Mouse (Mus musculus): ENCODE measurements around the gene Tgfbr3l. TPM values are rescaled to one million over a fixed set of nuclear protein-coding genes. Genes with fewer than 3 reads are reported as not detected.
A peak's percentile ranks its signal among the peaks of the same experiment; 100 is the strongest.

Tgfbr3l gene
- 3.1 and 4.6 TPM in 2 replicates for polyA plus RNA-seq (2016; fragmentation: Nextera tagmentation; extraction: Ambion mirVana)

DNA sequence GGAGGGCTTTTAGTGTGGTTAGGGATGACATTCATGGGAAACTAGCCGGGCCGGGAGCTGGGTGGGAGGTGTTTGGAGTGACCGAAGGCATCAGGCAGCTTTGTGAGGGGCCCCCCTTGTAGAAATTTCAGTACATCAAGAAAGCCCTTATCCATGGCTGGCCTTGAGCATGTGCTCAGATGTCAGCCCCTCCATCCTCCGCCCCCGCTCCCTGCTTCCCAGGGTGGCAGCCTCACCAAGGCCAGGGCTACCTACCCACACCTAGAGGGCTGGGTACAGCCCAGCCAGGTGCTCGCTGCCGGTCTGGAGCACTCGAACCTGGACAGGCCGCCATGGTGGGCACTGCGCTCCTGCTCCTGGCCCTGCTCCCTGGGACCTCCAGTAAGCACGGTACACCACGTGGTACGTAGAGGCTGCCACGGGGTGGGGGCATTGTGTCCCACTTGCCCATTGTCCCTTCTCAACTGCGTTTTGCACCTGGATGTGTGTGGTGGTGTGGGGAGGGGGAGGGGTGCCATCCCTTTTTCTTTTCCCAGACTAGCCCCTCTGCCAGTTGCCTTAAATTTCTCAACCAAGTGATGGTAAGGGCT lies at the start of gene Tgfbr3l:
TSS of gene Tgfbr3l (plus strand) at position 264 of the 590 bp plus-strand sequence.
- Histone ChIP-seq H3K4me2 (peak within 1 kb of the TSS; percentile 52), H3K36me3 (peaks cover 54% of the 10 kb centered on the region), H3K27me3 (replicated peaks) (no peaks in the 10 kb centered on the region), H3K27ac (ENCODE audit: poor library complexity, severe bottlenecking) (peak within 1 kb of the TSS; percentile 27; the same call in 1 of the 2 replicates), H3K4me1 (replicated peaks) (peaks cover 32% of the 10 kb centered on the region), H3K9me3 (replicated peaks) (no peaks in the 10 kb centered on the region), H3K4me3 (no peak within 1 kb of the TSS), H3K9ac (peak within 1 kb of the TSS; percentile 55; the same call in 1 of the 2 replicates)
- ATAC-seq (ENCODE audit: insufficient number of reproducible peaks, low FRiP score): no peak
- WGBS: 75% methylated on average over 15 of the region's 15 CpGs

DNA sequence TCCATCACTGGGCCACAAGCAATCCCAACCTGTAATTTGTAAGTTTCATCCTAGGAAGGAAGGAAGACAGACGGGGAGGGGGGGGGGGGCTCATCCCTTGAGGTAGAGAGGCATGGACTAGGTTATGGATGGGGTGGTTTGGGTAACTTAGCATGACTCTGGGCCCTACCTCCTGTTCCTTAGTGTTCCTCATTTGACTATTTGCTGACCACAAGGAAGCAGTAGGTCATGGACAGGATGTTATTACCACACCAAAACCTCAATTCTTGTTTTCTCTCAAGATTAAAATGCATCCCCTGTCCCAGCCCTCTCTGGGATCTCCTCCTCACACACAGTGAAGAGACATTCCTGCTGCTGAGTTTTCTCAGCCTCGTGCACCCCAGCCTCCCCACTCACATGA lies 46.7 kb upstream of the Tgfbr3l start:
- no peak overlapping the region for H3K9ac ChIP-seq
- H3K4me2 ChIP-seq: no peak overlapping the region
- no peak overlapping the region for H3K27ac ChIP-seq (ENCODE audit: poor library complexity, severe bottlenecking)
- WGBS: 51% methylated on average over 2 of the region's 2 CpGs
- peaks cover 38% of the 10 kb centered on the region for H3K27me3 ChIP-seq (replicated peaks)
- no peaks in the 10 kb centered on the region for H3K9me3 ChIP-seq (replicated peaks)
- no peak for ATAC-seq (ENCODE audit: insufficient number of reproducible peaks, low FRiP score)
- peaks cover 11% of the 10 kb centered on the region for H3K4me1 ChIP-seq (replicated peaks)
- H3K4me3 ChIP-seq: no peak overlapping the region
- no peaks in the 10 kb centered on the region for H3K36me3 ChIP-seq

DNA sequence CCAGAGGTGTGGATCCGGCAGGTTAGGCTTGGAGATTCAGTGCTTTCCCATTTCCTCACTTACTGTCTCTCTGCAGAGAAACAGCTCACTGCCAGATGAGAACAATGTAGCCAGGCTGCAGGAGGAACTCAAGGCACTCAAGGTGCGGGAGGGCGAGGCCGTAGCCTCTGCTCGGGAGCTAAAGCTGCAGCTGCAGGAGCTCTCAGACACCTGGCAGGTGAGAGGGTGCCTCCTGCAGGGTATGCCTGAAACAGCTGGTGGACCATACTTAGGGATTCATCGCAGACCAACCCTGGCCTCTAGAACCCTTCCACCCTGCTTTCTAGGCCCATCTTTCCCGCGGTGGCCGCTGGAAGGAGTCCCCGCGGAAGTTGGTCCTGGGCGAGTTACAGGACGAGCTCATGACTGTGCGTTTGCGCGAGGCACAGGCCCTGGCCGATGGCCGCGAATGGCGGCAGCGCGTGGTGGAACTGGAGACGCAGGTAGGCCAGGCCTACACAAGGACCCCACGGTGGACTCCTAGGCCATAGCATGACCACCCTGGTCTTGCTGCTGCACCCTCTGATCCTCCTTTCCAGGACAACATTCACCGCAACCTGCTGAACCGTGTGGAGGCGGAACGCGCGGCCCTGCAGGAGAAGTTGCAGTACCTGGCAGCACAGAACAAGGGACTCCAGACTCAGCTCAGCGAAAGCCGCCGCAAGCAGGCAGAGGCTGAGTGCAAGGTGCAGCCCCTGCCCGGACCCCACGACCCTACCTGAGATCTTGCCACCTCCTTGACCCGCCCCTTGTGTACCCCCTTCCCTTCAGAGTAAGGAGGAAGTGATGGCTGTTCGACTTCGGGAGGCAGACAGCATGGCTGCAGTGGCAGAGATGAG lies 42.5 kb upstream of the Tgfbr3l start:
- H3K4me3 ChIP-seq: peak overlapping the region; percentile 29
- H3K36me3 ChIP-seq: no peaks in the 10 kb centered on the region
- peaks cover 5% of the 10 kb centered on the region; the same call in 1 of the 2 replicates for H3K9me3 ChIP-seq (replicated peaks)
- peaks cover 18% of the 10 kb centered on the region for H3K4me1 ChIP-seq (replicated peaks)
- H3K9ac ChIP-seq: 0 out of 2 replicates have a peak overlapping the region, but pooled peaks have one; percentile 23
- ATAC-seq (ENCODE audit: insufficient number of reproducible peaks, low FRiP score): no peak
- no peak overlapping the region for H3K27ac ChIP-seq (ENCODE audit: poor library complexity, severe bottlenecking)
- WGBS: 10% methylated on average over 38 of the region's 38 CpGs
- peak overlapping the region; percentile 61 for H3K4me2 ChIP-seq
- H3K27me3 ChIP-seq (replicated peaks): peaks cover 65% of the 10 kb centered on the region

DNA sequence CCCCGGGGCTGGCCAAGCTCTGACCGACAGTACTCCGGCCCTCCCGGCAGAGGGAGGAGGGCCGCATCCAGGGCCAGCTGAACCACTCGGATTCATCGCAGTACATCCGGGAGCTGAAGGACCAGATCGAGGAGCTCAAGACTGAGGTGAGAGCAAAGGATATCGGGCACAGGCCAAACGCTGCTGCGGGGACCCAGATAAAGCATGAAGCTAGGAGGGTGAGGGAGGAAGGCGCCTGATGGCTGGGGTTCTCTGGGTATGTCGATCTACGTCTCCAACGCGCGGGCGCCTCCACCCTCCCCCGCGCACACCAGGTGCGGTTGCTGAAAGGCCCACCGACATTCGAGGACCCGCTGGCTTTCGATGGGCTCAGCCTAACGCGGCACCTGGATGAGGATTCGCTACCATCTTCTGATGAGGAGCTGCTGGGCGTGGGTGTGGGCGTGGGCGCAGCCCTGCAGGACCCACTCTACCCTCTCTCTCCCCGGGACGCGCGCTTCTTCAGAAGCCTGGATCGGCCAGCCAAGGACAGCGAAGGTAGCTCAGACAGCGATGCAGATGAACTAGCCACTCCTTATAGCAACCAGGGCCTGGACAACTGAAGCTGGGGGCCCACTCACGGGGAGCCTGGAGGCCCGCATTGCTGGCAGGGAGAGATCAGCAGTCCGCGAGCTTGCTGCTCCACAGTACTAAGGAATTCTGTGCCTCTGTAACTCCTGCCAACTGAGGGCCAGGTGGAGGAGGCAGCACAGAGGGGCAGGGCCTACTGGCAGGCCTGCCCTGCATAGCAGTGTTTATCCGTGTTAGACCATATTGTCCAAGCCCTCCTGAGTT lies 41.6 kb upstream of the Tgfbr3l start:
- Histone ChIP-seq H3K9me3 (replicated peaks) (peaks cover 5% of the 10 kb centered on the region; the same call in 1 of the 2 replicates), H3K4me3 (peak overlapping the region; percentile 29), H3K27me3 (replicated peaks) (peaks cover 73% of the 10 kb centered on the region), H3K4me1 (replicated peaks) (peaks cover 18% of the 10 kb centered on the region), H3K9ac (peak overlapping the region; percentile 23), H3K27ac (ENCODE audit: poor library complexity, severe bottlenecking) (no peak overlapping the region), H3K36me3 (no peaks in the 10 kb centered on the region), H3K4me2 (peak overlapping the region; percentile 61)
- 0 out of 2 replicates have a peak, but pooled peaks have one; percentile 20 for ATAC-seq (ENCODE audit: insufficient number of reproducible peaks, low FRiP score)
- 9% methylated on average over 44 of the region's 44 CpGs for WGBS

DNA sequence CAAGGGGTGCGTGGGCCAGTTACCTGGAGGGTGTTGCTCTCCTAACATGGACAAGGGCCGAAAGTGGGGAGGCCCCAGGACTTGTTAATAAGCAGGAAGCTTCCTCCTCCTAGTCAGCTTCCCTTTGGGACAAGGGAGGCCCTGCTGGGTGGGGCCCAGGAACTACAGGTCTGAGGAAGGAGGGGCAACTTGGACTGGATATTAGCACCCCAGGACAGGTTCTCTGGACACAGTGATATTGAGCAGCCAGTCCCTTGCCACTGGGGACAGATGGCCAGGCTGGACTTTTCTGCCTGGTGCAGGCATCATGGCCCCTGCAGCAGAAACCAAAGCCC lies 41.0 kb upstream of the Tgfbr3l start:
- Histone ChIP-seq H3K27me3 (replicated peaks) (peaks cover 79% of the 10 kb centered on the region), H3K36me3 (no peaks in the 10 kb centered on the region), H3K4me1 (replicated peaks) (peaks cover 18% of the 10 kb centered on the region), H3K4me3 (no peak overlapping the region), H3K9me3 (replicated peaks) (peaks cover 5% of the 10 kb centered on the region; the same call in 1 of the 2 replicates), H3K27ac (ENCODE audit: poor library complexity, severe bottlenecking) (no peak overlapping the region), H3K9ac (0 out of 2 replicates have a peak overlapping the region, but pooled peaks have one; percentile 23), H3K4me2 (peak overlapping the region; percentile 61)
- ATAC-seq (ENCODE audit: insufficient number of reproducible peaks, low FRiP score): 0 out of 2 replicates have a peak, but pooled peaks have one; percentile 7
- 49% methylated on average over 2 of the region's 2 CpGs for WGBS

- WGBS: 72% methylated on average over 6 of the region's 6 CpGs
- peaks cover 5% of the 10 kb centered on the region; the same call in 1 of the 2 replicates for H3K9me3 ChIP-seq (replicated peaks)
- peaks cover 33% of the 10 kb centered on the region for H3K4me1 ChIP-seq (replicated peaks)
- no peak overlapping the region for H3K9ac ChIP-seq
- no peak for ATAC-seq (ENCODE audit: insufficient number of reproducible peaks, low FRiP score)
- no peak overlapping the region for H3K27ac ChIP-seq (ENCODE audit: poor library complexity, severe bottlenecking)
- no peaks in the 10 kb centered on the region for H3K36me3 ChIP-seq
- H3K4me2 ChIP-seq: no peak overlapping the region
- peaks cover 77% of the 10 kb centered on the region for H3K27me3 ChIP-seq (replicated peaks)
- H3K4me3 ChIP-seq: no peak overlapping the region
These were observed 36.9 kb upstream of the Tgfbr3l start for GRCm38 (mm10) chr8:4211097-4211496.

DNA sequence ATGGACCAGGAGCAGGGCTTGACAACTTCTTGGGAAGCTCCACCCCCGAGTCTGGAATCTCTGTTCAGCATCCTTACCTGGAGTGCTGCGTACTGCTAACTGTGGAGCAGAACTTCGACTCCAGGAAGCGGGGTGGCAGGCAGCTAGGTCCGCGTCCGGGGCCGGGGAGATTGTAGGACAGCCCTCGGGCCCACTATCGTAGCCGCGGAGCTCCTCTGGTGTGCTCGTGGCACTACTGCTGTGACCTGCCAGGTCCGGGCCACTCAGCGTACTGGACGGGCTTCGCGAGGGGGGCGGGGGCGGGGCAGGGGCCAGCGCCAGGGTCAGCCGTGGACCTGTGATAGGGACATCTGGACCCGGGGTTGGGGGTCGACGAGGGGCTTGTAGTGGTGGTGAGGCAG lies 35.2 kb upstream of the Tgfbr3l start:
- ATAC-seq (ENCODE audit: insufficient number of reproducible peaks, low FRiP score): peak; percentile 24
- H3K36me3 ChIP-seq: no peaks in the 10 kb centered on the region
- no peak overlapping the region for H3K27ac ChIP-seq (ENCODE audit: poor library complexity, severe bottlenecking)
- H3K9ac ChIP-seq: peak overlapping the region; percentile 46; the same call in 1 of the 2 replicates
- peaks cover 5% of the 10 kb centered on the region; the same call in 1 of the 2 replicates for H3K9me3 ChIP-seq (replicated peaks)
- peaks cover 37% of the 10 kb centered on the region for H3K4me1 ChIP-seq (replicated peaks)
- H3K4me3 ChIP-seq: peak overlapping the region; percentile 42
- H3K27me3 ChIP-seq (replicated peaks): peaks cover 77% of the 10 kb centered on the region
- WGBS: under 1% methylated on average over 25 of the region's 25 CpGs
- peak overlapping the region; percentile 80 for H3K4me2 ChIP-seq

GRCm38 (mm10) chr8:4213210-4214005 lies 34.6 kb upstream of the Tgfbr3l start:
- peaks cover 5% of the 10 kb centered on the region; the same call in 1 of the 2 replicates for H3K9me3 ChIP-seq (replicated peaks)
- H3K4me1 ChIP-seq (replicated peaks): peaks cover 37% of the 10 kb centered on the region
- H3K36me3 ChIP-seq: no peaks in the 10 kb centered on the region
- peaks cover 77% of the 10 kb centered on the region for H3K27me3 ChIP-seq (replicated peaks)
- H3K4me2 ChIP-seq: peak overlapping the region; percentile 80
- WGBS: 4% methylated on average over 18 of the region's 18 CpGs
- H3K27ac ChIP-seq (ENCODE audit: poor library complexity, severe bottlenecking): no peak overlapping the region
- peak overlapping the region; percentile 46; the same call in 1 of the 2 replicates for H3K9ac ChIP-seq
- ATAC-seq (ENCODE audit: insufficient number of reproducible peaks, low FRiP score): peak; percentile 60
- peak overlapping the region; percentile 42 for H3K4me3 ChIP-seq

- WGBS: 4% methylated on average over 33 of the region's 33 CpGs
- H3K9ac ChIP-seq: 0 out of 2 replicates have a peak overlapping the region, but pooled peaks have one; percentile 16
- H3K27ac ChIP-seq (ENCODE audit: poor library complexity, severe bottlenecking): no peak overlapping the region
- H3K4me2 ChIP-seq: peak overlapping the region; percentile 80
- peaks cover 81% of the 10 kb centered on the region for H3K27me3 ChIP-seq (replicated peaks)
- peaks cover 4% of the 10 kb centered on the region; the same call in 1 of the 2 replicates for H3K9me3 ChIP-seq (replicated peaks)
- H3K4me3 ChIP-seq: peak overlapping the region; percentile 42
- peaks cover 37% of the 10 kb centered on the region for H3K4me1 ChIP-seq (replicated peaks)
- peak; percentile 60 for ATAC-seq (ENCODE audit: insufficient number of reproducible peaks, low FRiP score)
- no peaks in the 10 kb centered on the region for H3K36me3 ChIP-seq
These were observed 33.7 kb upstream of the Tgfbr3l start for GRCm38 (mm10) chr8:4214006-4214980.
